Mouse (Mus musculus): ENCODE results near the gene Ftl1.

GRCm38 (mm10) chr7:45414740-45415224, 44.9 kb downstream of the Ftl1 start:
- no peak for TF ChIP-seq GATA1 (IDR thresholded peaks at IDR 0.05; ENCODE audit: borderline replicate concordance, low read length)
- no peak for TF ChIP-seq FLI1 (IDR thresholded peaks at IDR 0.05; ENCODE audit: low read length)
